Mouse (Mus musculus) limb, embryonic 15.5 days (tissue): Measurements from ENCODE around the gene Lmo2. TPM values are rescaled to one million over a fixed set of nuclear protein-coding genes. Genes with fewer than 3 reads are reported as not detected.
"Not testable (repeated sequence)": the region's sequence is repeated elsewhere in the genome, so short reads cannot be mapped to it uniquely, and the experiment has no call there.

Source experiments
- ATAC-seq: fragments of 200-750 bp; cut with Nextera tagmentation; 2 replicates; pipeline ENCODE4 v1.8.0; 2017; ENCODE audit warnings: low read depth, moderate TSS enrichment; ENCODE audit not compliant: insufficient number of reproducible peaks, low FRiP score, low TSS enrichment
- H3K27ac ChIP-seq: fragments of 300-500 bp; sonication (generic); 2 replicates; pipeline ENCODE4 v1.5.1; 2015; ENCODE audit warnings: moderate library complexity, mild to moderate bottlenecking, inconsistent platforms
- H3K27me3 ChIP-seq: fragments of 300-500 bp; sonication (generic); 2 replicates; pipeline ENCODE4 v1.6.1; 2015; ENCODE audit warnings: inconsistent platforms
- H3K36me3 ChIP-seq: fragments of 300-500 bp; sonication (generic); 2 replicates; pipeline ENCODE4 v1.6.1; 2015; ENCODE audit warnings: inconsistent platforms
- H3K4me1 ChIP-seq: fragments of 300-500 bp; sonication (generic); 2 replicates; pipeline ENCODE4 v1.6.1; 2015; ENCODE audit warnings: inconsistent platforms
- H3K4me2 ChIP-seq: fragments of 300-500 bp; sonication (generic); 2 replicates; pipeline ENCODE4 v1.6.1; 2015; ENCODE audit warnings: mild to moderate bottlenecking, inconsistent platforms
- H3K4me3 ChIP-seq: fragments of 300-500 bp; sonication (generic); 2 replicates; pipeline ENCODE4 v1.5.1; 2015; ENCODE audit warnings: mild to moderate bottlenecking, inconsistent platforms
- H3K9ac ChIP-seq: fragments of 300-500 bp; sonication (generic); 2 replicates; pipeline ENCODE4 v1.6.1; 2015; ENCODE audit warnings: inconsistent platforms
- H3K9me3 ChIP-seq: fragments of 300-500 bp; sonication (generic); 2 replicates; pipeline ENCODE4 v1.6.1; 2016; ENCODE audit warnings: inconsistent platforms
- WGBS: fragments of 180-500 bp; shearing (Covaris S2); methylation state at CpG from one replicate; pipeline ENCODE4 v1.1.7; 2015; 5-methylcytosine and 5-hydroxymethylcytosine counted together
- polyA plus RNA-seq: library from polyadenylated mRNA; unstranded; fragments of >200 nt; fragmentation: Nextera tagmentation; extraction: Ambion mirVana; gene quantifications from 2 replicates; pipeline ENCODE4 v1.2.1, GENCODE M21; 2015

Lmo2 gene
- polyA plus RNA-seq, 1 experiment from 2014 or later = 16.4 TPM

GRCm38 (mm10) chr2:103969437-103970040 is 11.8 kb downstream of the Lmo2 start:
- Histone ChIP-seq H3K4me3 (peak overlapping the region; percentile 71), H3K27me3 (peaks cover 35% of the 10 kb centered on the region), H3K4me2 (peak overlapping the region; percentile 96), H3K36me3 (no peaks in the 10 kb centered on the region), H3K9me3 (no peaks in the 10 kb centered on the region), H3K4me1 (peaks cover 17% of the 10 kb centered on the region), H3K9ac (peak overlapping the region; percentile 33; the same call in 1 of the 2 replicates), H3K27ac (no peak overlapping the region)
- no peak for ATAC-seq
- under 1% methylated on average over 40 of the region's 40 CpGs for WGBS

- H3K36me3 ChIP-seq = no peaks in the 10 kb centered on the region
- no peaks in the 10 kb centered on the region for H3K9me3 ChIP-seq
- H3K4me3 ChIP-seq = peak overlapping the region; percentile 71
- peak overlapping the region; percentile 96 for H3K4me2 ChIP-seq
- peaks cover 35% of the 10 kb centered on the region for H3K27me3 ChIP-seq
- peak overlapping the region; percentile 39 for H3K9ac ChIP-seq
- peak overlapping the region; percentile 52 for H3K27ac ChIP-seq
- under 1% methylated on average over 73 of the region's 79 CpGs for WGBS
- H3K4me1 ChIP-seq = peaks cover 17% of the 10 kb centered on the region
- peak; percentile 69; the same call in 1 of the 2 replicates for ATAC-seq
Measured at GRCm38 (mm10) chr2:103970041-103970790, 12.4 kb downstream of the Lmo2 start.

GRCm38 (mm10) chr2:103970791-103971649 is 13.2 kb downstream of the Lmo2 start:
- peaks cover 17% of the 10 kb centered on the region for H3K4me1 ChIP-seq
- no peaks in the 10 kb centered on the region for H3K36me3 ChIP-seq
- H3K9ac ChIP-seq = peak overlapping the region; percentile 39; the same call in 1 of the 2 replicates
- no peak for ATAC-seq
- peak overlapping the region; percentile 96 for H3K4me2 ChIP-seq
- peaks cover 37% of the 10 kb centered on the region for H3K27me3 ChIP-seq
- no peaks in the 10 kb centered on the region for H3K9me3 ChIP-seq
- H3K4me3 ChIP-seq = peak overlapping the region; percentile 71
- 2% methylated on average over 32 of the region's 32 CpGs for WGBS
- H3K27ac ChIP-seq = 0 out of 2 replicates have a peak overlapping the region, but pooled peaks have one; percentile 52

- Histone ChIP-seq H3K27ac (no peak overlapping the region), H3K9ac (no peak overlapping the region), H3K4me1 (peaks cover 17% of the 10 kb centered on the region), H3K9me3 (no peaks in the 10 kb centered on the region), H3K36me3 (no peaks in the 10 kb centered on the region), H3K4me3 (no peak overlapping the region), H3K4me2 (no peak overlapping the region), H3K27me3 (peaks cover 38% of the 10 kb centered on the region)
- ATAC-seq = no peak
- 13% methylated on average over 3 of the region's 3 CpGs for WGBS
Measured at GRCm38 (mm10) chr2:103971838-103972237, 14.1 kb downstream of the Lmo2 start.

- Histone ChIP-seq H3K27ac (no peak overlapping the region), H3K4me1 (peaks cover 4% of the 10 kb centered on the region), H3K4me3 (no peak overlapping the region), H3K36me3 (no peaks in the 10 kb centered on the region), H3K9me3 (no peaks in the 10 kb centered on the region), H3K4me2 (no peak overlapping the region), H3K9ac (no peak overlapping the region), H3K27me3 (peaks cover 23% of the 10 kb centered on the region)
- 83% methylated on average over 7 of the region's 7 CpGs for WGBS
- ATAC-seq = no peak
Measured at GRCm38 (mm10) chr2:103975904-103976303, 18.1 kb downstream of the Lmo2 start.

- Histone ChIP-seq H3K9me3 (no peaks in the 10 kb centered on the region), H3K4me2 (no peak overlapping the region), H3K27ac (no peak overlapping the region), H3K4me1 (no peaks in the 10 kb centered on the region), H3K4me3 (no peak overlapping the region), H3K36me3 (no peaks in the 10 kb centered on the region), H3K9ac (no peak overlapping the region), H3K27me3 (peaks cover 19% of the 10 kb centered on the region; the same call in 1 of the 2 replicates)
- 71% methylated on average over 8 of the region's 8 CpGs for WGBS
- ATAC-seq = no peak
Measured at GRCm38 (mm10) chr2:103977216-103977615, 19.4 kb downstream of the Lmo2 start.

- H3K9me3 ChIP-seq = no peaks in the 10 kb centered on the region
- no peak overlapping the region for H3K4me2 ChIP-seq
- no peak for ATAC-seq
- H3K9ac ChIP-seq = no peak overlapping the region
- peaks cover 18% of the 10 kb centered on the region; the same call in 1 of the 2 replicates for H3K27me3 ChIP-seq
- 39% methylated on average over 9 of the region's 9 CpGs for WGBS
- H3K27ac ChIP-seq = no peak overlapping the region
- H3K4me3 ChIP-seq = no peak overlapping the region
- no peaks in the 10 kb centered on the region for H3K36me3 ChIP-seq
- H3K4me1 ChIP-seq = no peaks in the 10 kb centered on the region
Measured at GRCm38 (mm10) chr2:103977716-103978115, 19.9 kb downstream of the Lmo2 start.

GRCm38 (mm10) chr2:103982250-103982649 is 24.5 kb downstream of the Lmo2 start:
- H3K4me3 ChIP-seq = no peak overlapping the region
- H3K9me3 ChIP-seq = no peaks in the 10 kb centered on the region
- no peak overlapping the region for H3K9ac ChIP-seq
- no peak for ATAC-seq
- no peak overlapping the region for H3K27ac ChIP-seq
- no peaks in the 10 kb centered on the region for H3K4me1 ChIP-seq
- H3K36me3 ChIP-seq = no peaks in the 10 kb centered on the region
- no peak overlapping the region for H3K4me2 ChIP-seq
- 5% methylated on average over 5 of the region's 5 CpGs for WGBS
- peaks cover 9% of the 10 kb centered on the region; the same call in 1 of the 2 replicates for H3K27me3 ChIP-seq

GRCm38 (mm10) chr2:103983146-103983545 is 25.4 kb downstream of the Lmo2 start:
- no peak overlapping the region for H3K27ac ChIP-seq
- no peak overlapping the region for H3K9ac ChIP-seq
- no peaks in the 10 kb centered on the region for H3K36me3 ChIP-seq
- WGBS = 84% methylated on average over 10 of the region's 10 CpGs
- H3K9me3 ChIP-seq = no peaks in the 10 kb centered on the region
- ATAC-seq = no peak
- H3K4me3 ChIP-seq = no peak overlapping the region
- no peak overlapping the region for H3K4me2 ChIP-seq
- no peaks in the 10 kb centered on the region for H3K4me1 ChIP-seq
- H3K27me3 ChIP-seq = 0 out of 2 replicates have a peak, but pooled peaks cover 8% of the 10 kb centered on the region

- H3K4me3 ChIP-seq, H3K4me1 ChIP-seq, H3K4me2 ChIP-seq, ATAC-seq, H3K9ac ChIP-seq, H3K27ac ChIP-seq, H3K36me3 ChIP-seq, H3K27me3 ChIP-seq, H3K9me3 ChIP-seq: not testable (repeated sequence)
- WGBS = 63% methylated on average over 8 of the region's 8 CpGs
Measured at GRCm38 (mm10) chr2:103987595-103987994, 29.8 kb downstream of the Lmo2 start.

GRCm38 (mm10) chr2:103989724-103990123 is 31.9 kb downstream of the Lmo2 start:
- Histone ChIP-seq H3K4me1 (peaks cover 13% of the 10 kb centered on the region; the same call in 1 of the 2 replicates), H3K36me3 (no peaks in the 10 kb centered on the region), H3K9me3 (no peaks in the 10 kb centered on the region), H3K27me3 (no peaks in the 10 kb centered on the region), H3K4me2 (no peak overlapping the region), H3K9ac (no peak overlapping the region), H3K4me3 (no peak overlapping the region), H3K27ac (no peak overlapping the region)
- ATAC-seq = no peak
- 80% methylated on average over 6 of the region's 6 CpGs for WGBS
